Mouse (Mus musculus) liver, embryonic 14.5 days (tissue): ENCODE measurements around the gene Zfp651. TPM values are rescaled to one million over a fixed set of nuclear protein-coding genes. Genes with fewer than 3 reads are reported as not detected.

Source experiments
- ATAC-seq: fragments of 200-750 bp; cut with Nextera tagmentation; 2 replicates; pipeline ENCODE4 v1.8.0; 2017; ENCODE audit warnings: moderate number of reproducible peaks, mild to moderate bottlenecking, moderate library complexity; ENCODE audit not compliant: insufficient read depth
- DNase-seq, 3 experiments: peaks; one replicate each; pipeline ENCODE4 v3.0.0-alpha.2; 2012 to 2013; ENCODE audit warnings: low read depth in 3 of 3, low spot score in 3 of 3
- H3K27ac ChIP-seq: fragments of 300-500 bp; sonication (generic); 2 replicates; pipeline ENCODE4 v1.5.1; 2014; ENCODE audit warnings: moderate library complexity, mild to moderate bottlenecking, control low read depth, inconsistent platforms
- H3K27me3 ChIP-seq: fragments of 300-500 bp; sonication (generic); 2 replicates; pipeline ENCODE4 v1.6.1; 2014; ENCODE audit warnings: mild to moderate bottlenecking, low read length, moderate library complexity; ENCODE audit not compliant: control insufficient read depth, insufficient read depth
- H3K36me3 ChIP-seq: fragments of 300-500 bp; sonication (generic); replicated peaks from 2 replicates; pipeline ENCODE4 v1.6.1; 2014; ENCODE audit warnings: low read depth; ENCODE audit not compliant: control insufficient read depth, insufficient read depth
- H3K4me1 ChIP-seq, 2 experiments: fragments of 200-500 bp in 1 of 2; fragments of 300-500 bp in 1 of 2; sonication (generic) in 1 of 2; replicated peaks; 2 replicates each; pipeline ENCODE4 v1.6.1; 2012 to 2014; ENCODE audit warnings: antibody characterized with exemption in 1 of 2, inconsistent platforms in 1 of 2, low read length in 1 of 2; ENCODE audit not compliant: control insufficient read depth in 2 of 2, insufficient read depth in 2 of 2
- H3K4me2 ChIP-seq: fragments of 300-500 bp; sonication (generic); 2 replicates; pipeline ENCODE4 v1.6.1; 2014; ENCODE audit warnings: low read depth, mild to moderate bottlenecking, control low read depth, moderate library complexity
- H3K4me3 ChIP-seq, 2 experiments: fragments of 200-500 bp in 1 of 2; fragments of 300-500 bp in 1 of 2; sonication (generic) in 1 of 2; 2 replicates each; pipeline ENCODE4 v1.5.1; 2012 to 2014; ENCODE audit warnings: low read depth in 2 of 2, low read length in 2 of 2, mild to moderate bottlenecking in 2 of 2, control low read depth in 1 of 2, inconsistent platforms in 1 of 2, moderate library complexity in 1 of 2; ENCODE audit not compliant: insufficient read depth in 1 of 2
- H3K9ac ChIP-seq: fragments of 300-500 bp; sonication (generic); replicated peaks from 2 replicates; pipeline ENCODE4 v1.6.1; 2014; ENCODE audit warnings: mild to moderate bottlenecking, control low read depth, moderate library complexity
- H3K9me3 ChIP-seq: fragments of 300-500 bp; sonication (generic); 2 replicates; pipeline ENCODE4 v1.6.1; 2016; ENCODE audit warnings: low read length, mixed read lengths; ENCODE audit not compliant: control insufficient read depth
- CTCF ChIP-seq: IDR thresholded peaks from 2 replicates; pipeline ENCODE4 v1.5.1; 2016; ENCODE audit warnings: antibody characterized with exemption, low read depth, control low read depth
- EP300 ChIP-seq: IDR thresholded peaks from 2 replicates; pipeline ENCODE4 v1.6.1; 2016; ENCODE audit warnings: antibody characterized with exemption, low read depth
- WGBS: fragments of 180-500 bp; shearing (Covaris S2); extraction: QIAGEN DNeasy Blood & Tissue Kit; methylation state at CpG from one replicate; pipeline ENCODE4 v1.1.7; 2014; ENCODE audit not compliant: insufficient replicate concordance; 5-methylcytosine and 5-hydroxymethylcytosine counted together
- polyA plus RNA-seq, 2 experiments: library from polyadenylated mRNA; depleted of rRNA in 1 of 2; stranded (reverse) in 1 of 2; unstranded in 1 of 2; fragments of >200 nt; fragmentation: Nextera tagmentation in 1 of 2; extraction: Ambion mirVana in 1 of 2; gene quantifications; 2 replicates each; pipeline versions ENCODE4 v1.2.1 to v1.2.3; 2012 to 2014

Gene Zfp651
- polyA plus RNA-seq, 2 experiments = 0.52 to 2.3 TPM

DNA sequence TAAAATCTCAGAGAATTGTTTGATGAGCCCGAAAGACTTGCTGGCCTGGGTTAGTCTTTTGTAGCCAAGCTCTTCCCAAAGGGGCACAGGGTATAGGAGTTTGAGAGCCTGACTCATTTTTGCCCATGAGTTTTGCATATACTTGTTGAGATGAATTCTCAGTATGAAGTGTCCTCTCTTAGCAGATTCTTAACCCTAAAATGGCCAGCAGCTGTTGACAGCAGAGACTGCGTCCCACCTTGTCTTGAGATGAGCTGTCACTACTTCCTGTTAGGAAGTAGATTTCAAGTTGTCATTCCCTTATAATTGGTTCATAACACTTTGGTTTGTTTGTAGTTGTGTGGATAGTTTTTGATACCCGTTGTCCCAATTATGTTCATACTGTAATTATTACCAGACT, 18.0 kb upstream of the Zfp651 start:
- WGBS = 73% methylated on average over 3 of the region's 3 CpGs
- Histone ChIP-seq H3K9ac (no peak overlapping the region), H3K4me1 (no peaks in the 10 kb centered on the region), H3K27me3 (no peaks in the 10 kb centered on the region), H3K36me3 (peaks cover 43% of the 10 kb centered on the region), H3K4me2 (no peak overlapping the region), H3K4me3 (no peak overlapping the region), H3K27ac (no peak overlapping the region), H3K9me3 (no peaks in the 10 kb centered on the region)
- DNase-seq (no peak), ATAC-seq (no peak)
- TF ChIP-seq EP300 (no peak), CTCF (no peak)

DNA sequence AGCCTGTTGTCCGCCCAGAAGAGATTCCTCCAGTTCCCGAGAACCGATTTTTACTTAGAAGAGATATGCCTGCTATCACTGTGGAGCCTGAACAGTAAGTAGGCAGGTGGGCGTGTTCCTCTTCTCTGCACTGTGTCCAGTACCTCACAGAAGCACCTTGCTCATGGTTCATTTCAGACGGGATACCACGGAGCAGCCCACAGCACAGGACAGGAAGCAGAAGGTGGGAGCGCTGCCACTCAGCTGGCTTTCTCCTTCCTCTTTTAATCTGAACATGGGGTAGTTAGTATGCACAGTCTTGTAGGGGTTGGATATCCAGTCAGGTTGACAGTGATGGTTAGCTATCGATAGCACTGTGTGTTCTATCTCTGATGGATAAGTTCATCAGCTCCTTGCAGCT, 15.1 kb upstream of the Zfp651 start:
- 62% methylated on average over 8 of the region's 8 CpGs for WGBS
- ATAC-seq (no peak), DNase-seq (no peak)

DNA sequence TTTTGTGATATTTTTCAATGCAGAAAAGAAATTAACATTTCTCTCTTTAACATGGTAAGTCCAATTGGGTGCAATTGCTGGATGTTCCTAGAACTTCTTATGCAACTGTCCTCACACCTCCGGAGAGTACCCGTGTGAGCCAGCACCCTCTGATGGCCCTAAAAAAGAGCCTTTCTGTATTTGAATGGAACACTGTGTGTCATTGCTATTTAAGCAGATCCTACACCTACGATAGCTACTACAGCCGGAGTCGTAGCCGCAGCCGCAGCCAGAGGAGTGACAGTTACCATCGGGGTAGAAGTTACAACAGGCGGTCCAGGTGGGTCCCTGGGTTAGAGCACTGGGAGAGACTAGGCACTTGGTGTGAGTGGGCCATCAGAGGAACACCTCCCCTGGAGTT, 6.4 kb upstream of the Zfp651 start:
- Histone ChIP-seq H3K9me3 (no peaks in the 10 kb centered on the region), H3K4me1 (no peaks in the 10 kb centered on the region), H3K4me3 (no peak overlapping the region), H3K27me3 (no peaks in the 10 kb centered on the region), H3K9ac (no peak overlapping the region), H3K27ac (no peak overlapping the region), H3K4me2 (no peak overlapping the region), H3K36me3 (peaks cover 78% of the 10 kb centered on the region)
- no peak for DNase-seq
- ATAC-seq = no peak
- WGBS = 88% methylated on average over 9 of the region's 9 CpGs
- TF ChIP-seq CTCF = no peak
- no peak for TF ChIP-seq EP300

More for the DNA sequence above, 15.1 kb upstream of the Zfp651 start:
- H3K9ac ChIP-seq = no peak overlapping the region
- no peak overlapping the region for H3K4me2 ChIP-seq
- no peaks in the 10 kb centered on the region for H3K9me3 ChIP-seq
- no peaks in the 10 kb centered on the region for H3K4me1 ChIP-seq
- TF ChIP-seq EP300 (no peak), CTCF (no peak)
- no peak overlapping the region for H3K27ac ChIP-seq
- H3K36me3 ChIP-seq = peaks cover 72% of the 10 kb centered on the region
- no peak overlapping the region for H3K4me3 ChIP-seq
- no peaks in the 10 kb centered on the region for H3K27me3 ChIP-seq

DNA sequence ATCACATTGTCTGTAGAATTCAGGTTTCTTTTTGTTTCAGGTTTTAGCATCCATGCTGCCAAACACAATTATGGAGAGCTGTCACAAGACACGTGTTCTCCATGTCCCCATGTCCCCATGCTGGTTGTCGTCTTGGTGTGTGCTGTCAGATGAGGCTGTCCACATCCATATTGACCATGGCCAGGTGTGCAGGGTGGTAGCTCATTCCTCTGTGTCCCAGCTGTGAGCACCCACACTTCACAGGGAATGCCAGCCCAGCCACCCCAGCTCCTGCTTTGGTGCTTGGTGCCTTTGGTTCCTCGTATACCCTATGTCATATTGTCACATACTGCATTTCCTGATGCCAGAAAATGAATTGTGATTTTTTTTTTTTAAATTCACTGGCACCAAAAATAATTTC, 4.5 kb upstream of the Zfp651 start:
- peaks cover 59% of the 10 kb centered on the region for H3K36me3 ChIP-seq
- no peak for TF ChIP-seq EP300
- TF ChIP-seq CTCF = no peak
- no peak for DNase-seq

DNA sequence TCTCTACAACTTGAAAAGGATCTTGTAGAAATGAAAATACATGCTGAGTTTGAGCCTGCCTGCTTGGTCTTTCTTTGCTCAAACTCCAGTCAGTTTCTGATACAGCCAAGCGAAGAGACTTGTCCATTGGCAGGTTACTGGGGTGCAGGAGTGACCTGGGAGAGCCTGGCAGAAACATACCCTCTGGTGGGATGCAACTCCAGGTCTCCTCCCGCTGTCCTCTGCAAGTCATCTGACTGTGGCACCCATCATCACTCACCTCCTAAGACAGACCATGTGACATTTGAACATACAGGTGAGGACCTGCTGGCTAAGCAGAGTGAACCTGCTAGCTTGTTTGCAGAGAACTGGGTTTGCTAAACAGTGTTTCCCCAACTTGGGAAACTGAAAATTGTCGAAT, 2.3 kb upstream of the Zfp651 start:
- Histone ChIP-seq H3K9me3 (no peaks in the 10 kb centered on the region), H3K4me1 (0 out of 4 replicates have a peak, but pooled peaks cover 0 to 3% of the 10 kb centered on the region in 2 experiments), H3K27me3 (peaks cover 33% of the 10 kb centered on the region), H3K4me3 (no peak overlapping the region), H3K27ac (no peak overlapping the region), H3K4me2 (no peak overlapping the region), H3K9ac (no peak overlapping the region), H3K36me3 (peaks cover 38% of the 10 kb centered on the region)
- TF ChIP-seq CTCF = no peak
- no peak for DNase-seq
- WGBS = 72% methylated on average over 3 of the region's 3 CpGs
- ATAC-seq = no peak

More for the DNA sequence above, 4.5 kb upstream of the Zfp651 start:
- peaks cover 14% of the 10 kb centered on the region for H3K27me3 ChIP-seq
- no peak overlapping the region for H3K4me2 ChIP-seq
- WGBS = 78% methylated on average over 3 of the region's 3 CpGs
- no peak overlapping the region for H3K27ac ChIP-seq
- H3K9me3 ChIP-seq = no peaks in the 10 kb centered on the region
- no peak overlapping the region for H3K9ac ChIP-seq
- ATAC-seq = no peak
- H3K4me1 ChIP-seq = 0 out of 4 replicates have a peak, but pooled peaks cover 0 to 3% of the 10 kb centered on the region in 2 experiments
- no peak overlapping the region for H3K4me3 ChIP-seq
